26 mouse cellular contexts compared by ENCODE assay signal in genomic region chr12:100885585-100885984, GRCm38 (mm10). TPM values are rescaled to one million over a fixed set of nuclear protein-coding genes. Genes with fewer than 3 reads are reported as not detected.
DNase-seq lines count a peak whose midpoint lies in the region; ATAC-seq and TF ChIP-seq lines count a peak whose summit lies in the region.
"Had no signal": no experiment of that assay in that cellular context is flagged by ENCODE, and none has a peak within 500 bp of the region (broad histone marks: within the 10 kb centered on the region; RNA-seq: fewer than 3 reads in every experiment).

No protein-coding gene starts in this region.

- in situ Hi-C loops in CH12.LX (cut with MboI; ENCODE audit: low pct_ligation_motif_present, low pct_unique_long_range_greater_than_20kb, low sequenced_read_pairs) = loop anchor here (5.0 kb wide), 1 partner anchor 33 kb away; no protein-coding TSS in a partner anchor

- H3K4me1 ChIP-seq in CH12.LX (ENCODE audit: control insufficient read depth in 1 of 2, insufficient read depth in 2 of 2) = peaks cover 35 to 71% of the 10 kb centered on the region in 2 experiments
- no peaks in the 10 kb centered on the region for H3K4me1 ChIP-seq in liver, embryonic 12.5 days
- H3K4me1 ChIP-seq: forebrain, embryonic 10.5 days; forebrain, embryonic 13.5 days; hindbrain, embryonic 10.5 days had no signal

- H3K9me3 ChIP-seq in CH12.LX (replicated peaks; ENCODE audit: low read length) = no peaks in the 10 kb centered on the region
- no peaks in the 10 kb centered on the region for H3K9me3 ChIP-seq in liver, embryonic 12.5 days (replicated peaks)
- H3K9me3 ChIP-seq: forebrain, embryonic 10.5 days; forebrain, embryonic 13.5 days; hindbrain, embryonic 10.5 days; hindbrain, embryonic 13.5 days had no signal

- TF ChIP-seq RAD21 in CH12.LX (IDR thresholded peaks at IDR 0.05; ENCODE audit: low read depth, low read length) = no peak

- no peaks in the 10 kb centered on the region for H3K79me2 ChIP-seq in CH12.LX (replicated peaks; ENCODE audit: control insufficient read depth, extremely low read depth, insufficient read depth, poor library complexity, severe bottlenecking)

- peak; percentile 50 for DNase-seq in CH12.LX (ENCODE audit: extremely low read depth)
- no peak for DNase-seq in layer of hippocampus, adult 9-11 months
- DNase-seq in layer of hippocampus, postnatal 25 days (ENCODE audit: extremely low spot score in 1 of 2, low spot score in 1 of 2) = no peak
- DNase-seq in heart, postnatal 4 days = no peak
- DNase-seq: adrenal gland, postnatal 10 days; adrenal gland, postnatal 36 days; cerebellum, adult 11 months; cerebellum, adult 2 months; cerebellum, adult 9-11 months; cerebellum, postnatal 25 days; gastrocnemius, postnatal 10 days; gastrocnemius, postnatal 36 days; heart, adult 11 months had no signal

- no peak for TF ChIP-seq POLR2A in CH12.LX (IDR thresholded peaks at IDR 0.05; ENCODE audit: low read depth, low read length)

- no peaks in the 10 kb centered on the region for H3K27me3 ChIP-seq in CH12.LX (replicated peaks)
- peaks cover 27% of the 10 kb centered on the region for H3K27me3 ChIP-seq in liver, embryonic 12.5 days (replicated peaks)
- H3K27me3 ChIP-seq: forebrain, embryonic 13.5 days; hindbrain, embryonic 13.5 days had no signal

- H3K4me3 ChIP-seq in CH12.LX (replicated peaks in 1 of 3; ENCODE audit: low read depth in 2 of 3, low read length in 2 of 3, poor library complexity in 1 of 3) = no peak overlapping the region
- no peak overlapping the region for H3K4me3 ChIP-seq in liver, embryonic 12.5 days
- H3K4me3 ChIP-seq: forebrain, embryonic 10.5 days; forebrain, embryonic 13.5 days; hindbrain, embryonic 10.5 days; hindbrain, embryonic 13.5 days had no signal

- peak; percentile 97 for TF ChIP-seq EP300 in CH12.LX (IDR thresholded peaks at IDR 0.05; ENCODE audit: low read length)

- no peak overlapping the region for H3K9ac ChIP-seq in CH12.LX (ENCODE audit: insufficient read depth, low read depth)
- no peak overlapping the region for H3K9ac ChIP-seq in liver, embryonic 12.5 days
- H3K9ac ChIP-seq: forebrain, embryonic 13.5 days; hindbrain, embryonic 13.5 days had no signal

- H3K27ac ChIP-seq in CH12.LX (ENCODE audit: insufficient read depth, low read depth) = no peak overlapping the region
- H3K27ac ChIP-seq in liver, embryonic 12.5 days = no peak overlapping the region
- H3K27ac ChIP-seq: forebrain, embryonic 10.5 days; forebrain, embryonic 13.5 days; hindbrain, embryonic 10.5 days; hindbrain, embryonic 13.5 days had no signal

- TF ChIP-seq CTCF in CH12.LX (conservative IDR thresholded peaks at IDR 0.05 in 1 of 2, IDR thresholded peaks at IDR 0.05 in 1 of 2; ENCODE audit: low read depth in 2 of 2, low read length in 2 of 2) = no peak

- dilution Hi-C loops in CH12.LX (cut with MboI; ENCODE audit: extremely low pct_ligation_motif_present, extremely low pct_unique_long_range_greater_than_20kb, low sequenced_read_pairs) = no loop called here

- no peak overlapping the region for H3K4me2 ChIP-seq in CH12.LX (ENCODE audit: insufficient read depth, low read depth, poor library complexity, severe bottlenecking)
- no peak overlapping the region for H3K4me2 ChIP-seq in liver, embryonic 12.5 days
- H3K4me2 ChIP-seq: forebrain, embryonic 13.5 days; heart, embryonic 11.5 days; hindbrain, embryonic 13.5 days had no signal

- ATAC-seq in granulocyte monocyte progenitor cell, adult 5-6 weeks (replicated peaks; ENCODE audit: poor library complexity, severe bottlenecking) = peak; percentile 76
- peak; percentile 63 for ATAC-seq in megakaryocyte progenitor cell, adult 5-6 weeks (replicated peaks; ENCODE audit: poor library complexity)
- no peak for ATAC-seq in liver, embryonic 12.5 days
- ATAC-seq: activated CD4-positive, CD25-positive, alpha-beta regulatory T cell, adult 4 months; CD4-positive, CD25-positive, alpha-beta regulatory T cell, adult 4 months; forebrain, embryonic 13.5 days; forebrain, embryonic 16.5 days; hindbrain, embryonic 16.5 days; inflammation-experienced regulatory T-cells, adult 6 months had no signal

- H3K36me3 ChIP-seq in CH12.LX (replicated peaks in 1 of 2; ENCODE audit: control insufficient read depth in 1 of 2, insufficient read depth in 1 of 2, low read length in 1 of 2) = no peaks in the 10 kb centered on the region
- no peaks in the 10 kb centered on the region for H3K36me3 ChIP-seq in liver, embryonic 12.5 days
- H3K36me3 ChIP-seq: forebrain, embryonic 10.5 days; hindbrain, embryonic 10.5 days; hindbrain, embryonic 13.5 days had no signal

- WGBS in liver, embryonic 12.5 days (ENCODE audit: insufficient replicate concordance) = 61% methylated on average over 3 of the region's 3 CpGs

TF ChIP-seq in CH12.LX, 34 proteins besides CTCF, POLR2A, EP300 and RAD21:
- no peak for TF ChIP-seq MAFK (IDR thresholded peaks at IDR 0.05; ENCODE audit: insufficient replicate concordance, low read length)
- TF ChIP-seq USF2 (conservative IDR thresholded peaks at IDR 0.05; ENCODE audit: low read depth, low read length) = no peak
- TF ChIP-seq CHD2 (IDR thresholded peaks at IDR 0.05; ENCODE audit: low read length) = peak; percentile 60
- no peak for TF ChIP-seq ZMIZ1 (IDR thresholded peaks at IDR 0.05; ENCODE audit: low read depth, low read length)
- TF ChIP-seq RCOR1 (conservative IDR thresholded peaks at IDR 0.05; ENCODE audit: low read depth, low read length) = peak; percentile 76; the same call in 1 of the 2 replicates
- peak; percentile 67 for TF ChIP-seq ETS1 (conservative IDR thresholded peaks at IDR 0.05; ENCODE audit: low read depth, low read length)
- peak; percentile 48; the same call in 1 of the 2 replicates for TF ChIP-seq BHLHE40 (IDR thresholded peaks at IDR 0.05; ENCODE audit: low read depth, low read length)
- no peak for TF ChIP-seq MAX (IDR thresholded peaks at IDR 0.05; ENCODE audit: low read length)
- no peak for TF ChIP-seq MYC (IDR thresholded peaks at IDR 0.05; ENCODE audit: low read depth, low read length)
- TF ChIP-seq HCFC1 (IDR thresholded peaks at IDR 0.05; ENCODE audit: low read depth, low read length) = 0 out of 2 replicates have a peak, but pooled peaks have one; percentile 18
- no peak for TF ChIP-seq GABPA (IDR thresholded peaks at IDR 0.05; ENCODE audit: insufficient replicate concordance, low read depth, low read length)
- TF ChIP-seq JUND (conservative IDR thresholded peaks at IDR 0.05; ENCODE audit: low read depth, low read length) = peak; percentile 73
- TF ChIP-seq IRF4 (IDR thresholded peaks at IDR 0.05; ENCODE audit: low read depth, low read length) = peak; percentile 95
- no peak for TF ChIP-seq SMC3 (IDR thresholded peaks at IDR 0.05; ENCODE audit: low read depth, low read length)
- TF ChIP-seq NELFE (IDR thresholded peaks at IDR 0.05; ENCODE audit: low read depth, low read length) = no peak
- TF ChIP-seq ELF1 (IDR thresholded peaks at IDR 0.05; ENCODE audit: low read depth, low read length) = peak; percentile 33; the same call in 1 of the 2 replicates
- no peak for TF ChIP-seq TBP (conservative IDR thresholded peaks at IDR 0.05; ENCODE audit: low read depth, low read length)
- peak; percentile 27; the same call in 1 of the 2 replicates for TF ChIP-seq SIN3A (IDR thresholded peaks at IDR 0.05; ENCODE audit: low read length)
- peak; percentile 77 for TF ChIP-seq JUN (IDR thresholded peaks at IDR 0.05; ENCODE audit: insufficient read depth, low read depth, low read length)
- TF ChIP-seq MXI1 (IDR thresholded peaks at IDR 0.05; ENCODE audit: low read depth, low read length) = no peak
- TF ChIP-seq PAX5 (IDR thresholded peaks at IDR 0.05; ENCODE audit: low read length) = no peak
- TF ChIP-seq ZC3H11A (IDR thresholded peaks at IDR 0.05; ENCODE audit: low read depth, low read length) = no peak
- TF ChIP-seq MAZ (IDR thresholded peaks at IDR 0.05; ENCODE audit: low read depth, low read length) = no peak
- no peak for TF ChIP-seq CHD1 (IDR thresholded peaks at IDR 0.05; ENCODE audit: low read depth, low read length)
- no peak for TF ChIP-seq KAT2A (IDR thresholded peaks at IDR 0.05; ENCODE audit: insufficient replicate concordance, low read length)
- no peak for TF ChIP-seq ZNF384 (IDR thresholded peaks at IDR 0.05; ENCODE audit: low read depth, low read length)
- no peak for TF ChIP-seq UBTF (IDR thresholded peaks at IDR 0.05; ENCODE audit: low read depth, low read length)
- no peak for TF ChIP-seq USF1 (IDR thresholded peaks at IDR 0.05; ENCODE audit: low read depth, low read length)
- TF ChIP-seq MEF2A (IDR thresholded peaks at IDR 0.05; ENCODE audit: borderline replicate concordance, low read depth, low read length) = peak; percentile 51; the same call in 1 of the 2 replicates
- no peak for TF ChIP-seq E2F4 (IDR thresholded peaks at IDR 0.05; ENCODE audit: insufficient replicate concordance, low read depth, low read length)
- no peak for TF ChIP-seq NRF1 (IDR thresholded peaks at IDR 0.05; ENCODE audit: low read depth, low read length)
- TF ChIP-seq ZKSCAN1 (IDR thresholded peaks at IDR 0.05; ENCODE audit: borderline replicate concordance, low read depth, low read length) = no peak
- TF ChIP-seq TCF12 (IDR thresholded peaks at IDR 0.05; ENCODE audit: low read depth, low read length) = no peak
- no peak for TF ChIP-seq POLR2AphosphoS2 (IDR thresholded peaks at IDR 0.05; ENCODE audit: low read depth, low read length)

RNA-seq across cellular contexts. Expression of gene Gpr68, which starts 22.4 kb away (rescaled TPM):
- total RNA-seq in CH12.LX (2012; rRNA removed) (2.3 and 4.2 TPM in 2 replicates), CH12.LX (2014; rRNA removed) (1.2 TPM in 2 replicates)
- polyA plus RNA-seq in CH12.LX (2012; ENCODE audit: insufficient read length, low read depth) = 1.5 and 1.6 TPM in 2 replicates
- total RNA-seq in granulocyte monocyte progenitor cell, adult 5-6 weeks (2014; fragmentation: Nextera tagmentation) = 0.23 and 1.6 TPM in 2 replicates
- 0.47 TPM in 1 of 2 replicates, not detected in the other for total RNA-seq in granulocyte monocyte progenitor cell, adult 5-6 weeks (2017)
- 0.37 and 0.39 TPM in 2 replicates for total RNA-seq in megakaryocyte progenitor cell, adult 5-6 weeks (2015)
- total RNA-seq in megakaryocyte progenitor cell, adult 5-6 weeks (2017) = 0.08 and 1.1 TPM in 2 replicates
- total RNA-seq in layer of hippocampus, postnatal 25 days (2021) = 10 to 100 TPM; 18.1 to 20.7 TPM
- polyA plus RNA-seq in liver, embryonic 12.5 days (2016; fragmentation: Nextera tagmentation; extraction: Ambion mirVana) = 0.04 TPM in 1 of 2 replicates, not detected in the other
- 1 to 10 TPM; 2.4 to 2.8 TPM for total RNA-seq in heart, postnatal 4 days (2021)
